Mouse (Mus musculus) liver, adult 2 months (tissue): ENCODE measurements around the gene Ankle1.

Experiments
- CTCF ChIP-seq: fragments of 200-500 bp; IDR thresholded peaks from 2 replicates; pipeline ENCODE4 v1.5.1; 2011; ENCODE audit warnings: low read depth, low read length, control low read depth
- POLR2A ChIP-seq: fragments of 200-500 bp; IDR thresholded peaks from 2 replicates; pipeline ENCODE4 v1.6.1; 2011; ENCODE audit warnings: low read length, control low read depth; ENCODE audit not compliant: insufficient read depth; ENCODE audit errors: extremely low read depth

DNA sequence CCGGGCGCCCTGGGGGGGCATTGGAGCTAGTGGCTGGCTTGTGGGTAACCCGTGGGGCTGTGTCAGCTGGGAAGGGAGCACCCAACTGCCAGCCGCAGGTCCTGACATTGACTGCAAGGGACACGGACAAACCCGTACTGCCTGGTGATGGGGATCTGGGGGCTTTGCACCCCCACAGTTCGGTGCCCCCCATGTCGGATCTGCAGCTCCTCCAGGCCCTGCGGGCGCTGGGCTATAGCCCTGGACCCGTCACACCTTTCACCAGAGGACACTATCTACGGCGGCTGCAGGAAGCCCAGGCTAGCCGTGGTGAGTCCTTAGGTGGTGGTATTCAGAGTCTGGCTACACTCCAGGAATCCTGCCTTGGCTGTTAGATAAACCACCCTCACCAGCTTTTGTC lies 1.6 kb downstream of the Ankle1 start:
- TF ChIP-seq CTCF (no peak), POLR2A (no peak)
